Mouse (Mus musculus) testis, adult 2 months (tissue): Measurements from ENCODE around the gene Mdh2. TPM values are rescaled to one million over a fixed set of nuclear protein-coding genes. Genes with fewer than 3 reads are reported as not detected.

Source experiments
- H3K27ac ChIP-seq: fragments of 200-500 bp; 2 replicates; pipeline ENCODE4 v1.5.1; 2012; ENCODE audit warnings: low read depth, low read length; ENCODE audit not compliant: control insufficient read depth, insufficient read depth
- H3K27me3 ChIP-seq: fragments of 200-500 bp; 2 replicates; pipeline ENCODE4 v1.6.1; 2012; ENCODE audit warnings: mild to moderate bottlenecking, low read length, moderate library complexity; ENCODE audit not compliant: control insufficient read depth, insufficient read depth
- H3K36me3 ChIP-seq: fragments of 200-500 bp; 2 replicates; pipeline ENCODE4 v1.6.1; 2012; ENCODE audit warnings: mild to moderate bottlenecking, low read length; ENCODE audit not compliant: control insufficient read depth, insufficient read depth
- H3K4me1 ChIP-seq: fragments of 200-500 bp; 2 replicates; pipeline ENCODE4 v1.6.1; 2012; ENCODE audit warnings: low read length; ENCODE audit not compliant: control insufficient read depth, insufficient read depth
- H3K4me3 ChIP-seq: fragments of 200-500 bp; 2 replicates; pipeline ENCODE4 v1.5.1; 2012; ENCODE audit warnings: low read depth, mild to moderate bottlenecking, low read length, moderate library complexity, mixed read lengths; ENCODE audit not compliant: control insufficient read depth
- CTCF ChIP-seq: fragments of 200-500 bp; IDR thresholded peaks from 2 replicates; pipeline ENCODE4 v1.5.1; 2012; ENCODE audit warnings: low read depth, mild to moderate bottlenecking, inconsistent platforms, low read length, moderate library complexity; ENCODE audit not compliant: control insufficient read depth, insufficient read depth, insufficient replicate concordance
- POLR2A ChIP-seq: fragments of 200-500 bp; IDR thresholded peaks from 2 replicates; pipeline ENCODE4 v1.6.1; 2012; ENCODE audit warnings: low read depth, mild to moderate bottlenecking, inconsistent platforms, low read length, moderate library complexity; ENCODE audit not compliant: control insufficient read depth
- polyA plus RNA-seq: library from polyadenylated mRNA; depleted of rRNA; stranded (reverse); fragments of >200 nt; gene quantifications from 2 replicates; pipeline ENCODE4 v1.2.3, GENCODE M21; 2012

Mdh2 gene
- polyA plus RNA-seq, 1 experiment: 75.6 TPM

DNA sequence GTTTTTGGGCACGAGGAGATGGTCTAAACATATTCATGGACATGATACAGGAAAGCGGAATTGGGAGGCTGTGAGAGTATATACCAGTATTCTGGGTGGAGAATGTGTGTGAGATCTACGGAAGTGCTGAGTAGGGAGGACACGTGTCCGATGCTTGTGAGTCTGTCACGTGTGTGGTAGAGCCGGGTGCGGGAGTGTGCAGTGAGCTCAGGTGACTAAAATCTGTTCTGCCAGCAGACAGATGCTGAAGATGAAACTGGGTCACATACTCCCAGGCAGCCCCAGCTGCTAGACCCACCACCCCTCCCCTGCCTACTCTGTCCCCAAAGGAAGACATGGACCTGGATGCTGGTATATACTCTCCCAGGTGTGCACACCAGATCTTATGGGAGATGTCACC, 24.4 kb downstream of the Mdh2 start:
- Histone ChIP-seq H3K27ac (no peak overlapping the region), H3K4me3 (no peak overlapping the region; the same call in 1 of the 2 replicates), H3K27me3 (no peaks in the 10 kb centered on the region), H3K4me1 (peaks cover 9% of the 10 kb centered on the region), H3K36me3 (no peaks in the 10 kb centered on the region)
- TF ChIP-seq POLR2A (no peak), CTCF (no peak)

GRCm38 (mm10) chr5:135803135-135803534, 24.9 kb downstream of the Mdh2 start:
- Histone ChIP-seq H3K4me3 (no peak overlapping the region), H3K36me3 (no peaks in the 10 kb centered on the region), H3K27ac (no peak overlapping the region), H3K27me3 (no peaks in the 10 kb centered on the region), H3K4me1 (peaks cover 9% of the 10 kb centered on the region)
- TF ChIP-seq POLR2A (no peak), CTCF (peak; percentile 58; the same call in 1 of the 2 replicates)

DNA sequence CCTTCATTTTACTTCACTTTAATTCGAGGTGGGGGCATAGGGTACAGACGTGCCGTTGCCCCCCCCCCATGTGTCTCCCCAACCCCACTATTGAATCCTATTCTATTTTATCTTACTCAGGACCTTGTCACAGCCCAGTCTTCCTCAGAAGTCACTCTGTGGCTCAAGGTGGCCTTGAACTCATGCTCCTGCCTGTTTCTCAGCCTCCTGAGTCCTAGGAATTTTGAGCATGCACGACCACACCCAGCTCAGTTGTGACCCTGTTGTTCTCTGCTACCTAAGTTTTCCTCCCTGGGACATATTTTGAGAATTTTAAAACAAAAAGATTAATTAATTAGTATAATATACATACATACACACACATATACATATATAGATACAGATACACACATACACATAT, 25.4 kb downstream of the Mdh2 start:
- Histone ChIP-seq H3K4me3 (no peak overlapping the region), H3K27ac (no peak overlapping the region)
- no peak for TF ChIP-seq POLR2A
- no peak for TF ChIP-seq CTCF

DNA sequence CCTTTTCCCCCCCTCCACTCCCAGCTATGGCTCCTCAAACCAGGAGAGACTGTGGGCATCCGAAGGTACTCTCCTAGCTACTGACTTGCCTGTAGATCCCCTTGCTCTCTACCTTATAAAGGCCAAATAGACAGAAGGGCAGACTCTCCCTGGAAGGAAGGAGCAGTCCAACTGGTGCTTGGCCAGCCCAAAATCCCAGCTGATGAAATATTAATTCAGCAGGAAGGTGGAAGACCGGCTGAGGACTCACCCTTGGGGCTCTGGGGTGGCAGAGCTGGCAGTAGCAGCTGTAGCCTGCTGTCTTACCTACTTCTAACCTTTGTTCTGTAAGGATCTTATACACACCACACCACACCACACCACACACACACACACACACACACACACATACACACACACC, 26.5 kb downstream of the Mdh2 start:
- Histone ChIP-seq H3K4me3 (no peak overlapping the region), H3K27ac (no peak overlapping the region)

More for the DNA sequence above, 25.4 kb downstream of the Mdh2 start:
- Histone ChIP-seq H3K27me3 (no peaks in the 10 kb centered on the region), H3K36me3 (no peaks in the 10 kb centered on the region), H3K4me1 (peaks cover 9% of the 10 kb centered on the region)

GRCm38 (mm10) chr5:135806555-135807262, 28.4 kb downstream of the Mdh2 start, which contains the start of gene Srrm3:
Gene Srrm3 (plus strand): TSS chr5:135806890.
- H3K4me3 ChIP-seq: no peak within 1 kb of the TSS
- H3K36me3 ChIP-seq: no peaks in the 10 kb centered on the region
- TF ChIP-seq POLR2A (no peak), CTCF (peak; percentile 100)
- no peaks in the 10 kb centered on the region for H3K27me3 ChIP-seq
- peaks cover 9% of the 10 kb centered on the region for H3K4me1 ChIP-seq
- H3K27ac ChIP-seq: no peak within 1 kb of the TSS

More for the DNA sequence above, 26.5 kb downstream of the Mdh2 start:
- peaks cover 9% of the 10 kb centered on the region for H3K4me1 ChIP-seq
- no peaks in the 10 kb centered on the region for H3K36me3 ChIP-seq
- TF ChIP-seq POLR2A (no peak), CTCF (no peak)
- H3K27me3 ChIP-seq: no peaks in the 10 kb centered on the region

DNA sequence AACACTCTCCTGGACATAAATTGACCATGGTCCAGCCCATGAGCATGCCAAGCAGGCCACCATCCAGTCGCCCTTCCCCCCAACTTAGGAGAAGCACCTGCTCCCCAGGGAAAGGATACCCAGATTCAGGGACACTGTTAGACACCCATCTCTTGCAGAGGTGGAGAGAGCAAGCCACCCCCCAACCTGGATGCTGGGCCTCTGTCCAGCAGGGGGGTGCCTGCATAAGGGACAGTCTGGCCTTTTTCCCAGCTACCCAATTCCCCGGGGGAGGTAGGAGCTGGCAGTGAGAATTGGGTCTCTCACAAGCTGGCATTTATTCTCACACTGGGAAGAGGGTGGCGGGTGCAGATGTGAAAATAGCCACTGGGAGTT, 29.0 kb downstream of the Mdh2 start:
- H3K36me3 ChIP-seq: no peaks in the 10 kb centered on the region
- TF ChIP-seq POLR2A (no peak), CTCF (no peak)
- peaks cover 7% of the 10 kb centered on the region; the same call in 1 of the 2 replicates for H3K4me1 ChIP-seq
- H3K27me3 ChIP-seq: no peaks in the 10 kb centered on the region
- no peak overlapping the region for H3K27ac ChIP-seq
- H3K4me3 ChIP-seq: no peak overlapping the region

DNA sequence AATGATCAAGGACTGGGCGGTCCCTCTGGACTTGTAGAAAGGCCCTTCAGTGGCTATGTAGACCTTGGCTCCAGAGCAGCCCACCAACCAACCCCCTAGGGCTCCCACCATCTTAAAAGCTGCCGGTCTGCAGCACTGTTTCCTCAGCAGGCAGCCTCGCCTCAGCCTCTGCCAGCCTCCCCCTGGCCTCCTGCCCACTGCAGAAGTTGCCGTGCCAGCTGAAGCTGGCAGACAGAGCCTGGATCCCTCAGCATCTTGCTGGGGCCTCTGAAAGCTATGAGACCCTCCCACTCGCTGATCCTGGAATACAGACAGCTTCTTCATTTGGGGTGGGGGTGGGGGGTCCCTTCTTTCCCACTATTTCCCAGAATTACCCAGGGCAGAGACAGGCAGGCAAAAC, 34.7 kb downstream of the Mdh2 start:
- Histone ChIP-seq H3K27me3 (no peaks in the 10 kb centered on the region), H3K36me3 (no peaks in the 10 kb centered on the region), H3K27ac (no peak overlapping the region), H3K4me3 (no peak overlapping the region), H3K4me1 (no peaks in the 10 kb centered on the region)
- TF ChIP-seq CTCF (no peak), POLR2A (no peak)

DNA sequence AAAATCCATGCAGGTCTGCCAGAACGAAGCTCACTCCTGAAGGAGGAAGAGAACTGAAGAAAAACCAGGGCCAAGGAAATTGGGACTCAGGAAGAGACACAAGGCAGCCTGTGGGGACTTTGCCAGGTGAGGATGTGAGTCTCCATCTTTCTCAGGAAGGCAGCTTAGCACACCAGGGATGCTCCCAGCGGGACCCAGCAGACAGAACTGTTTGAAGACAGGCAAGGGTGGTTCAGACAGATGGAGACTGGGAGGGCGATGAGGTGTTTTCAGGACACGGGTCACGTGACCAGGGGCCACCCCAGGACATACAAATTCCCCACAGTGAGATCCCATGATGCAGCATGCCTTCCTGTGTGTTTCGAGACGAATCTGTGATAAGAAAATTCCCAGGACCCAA, 40.2 kb downstream of the Mdh2 start:
- Histone ChIP-seq H3K27ac (no peak overlapping the region), H3K4me3 (no peak overlapping the region), H3K27me3 (no peaks in the 10 kb centered on the region), H3K4me1 (0 out of 2 replicates have a peak, but pooled peaks cover 2% of the 10 kb centered on the region), H3K36me3 (no peaks in the 10 kb centered on the region)
- TF ChIP-seq POLR2A (no peak), CTCF (no peak)
